Mouse (Mus musculus) heart, adult 2 months (tissue): ENCODE measurements at regions not wholly inside any gene's neighbourhood (a gene's known extent, or its start where the extent isn't known, plus 50 kb on each side); places are given as distances from the start of the nearest gene placed in this dataset.

ENCODE experiments used
- DNase-seq, 2 experiments: peaks; one replicate each; pipeline ENCODE4 v3.0.0; 2021
- H3K27ac ChIP-seq: fragments of 200-600 bp; 2 replicates; pipeline ENCODE4 v1.8.1; 2022
- H3K27me3 ChIP-seq: fragments of 200-500 bp; 2 replicates; pipeline ENCODE4 v1.6.1; 2012; ENCODE audit warnings: mild to moderate bottlenecking, low read length, inconsistent platforms, mixed read lengths; ENCODE audit not compliant: control insufficient read depth, insufficient read depth
- H3K36me3 ChIP-seq: fragments of 200-500 bp; 2 replicates; pipeline ENCODE4 v1.6.1; 2012; ENCODE audit warnings: low read length, inconsistent platforms; ENCODE audit not compliant: control insufficient read depth, insufficient read depth
- H3K4me1 ChIP-seq: fragments of 200-500 bp; 2 replicates; pipeline ENCODE4 v1.6.1; 2011; ENCODE audit warnings: low read length; ENCODE audit not compliant: control insufficient read depth, insufficient read depth
- H3K4me3 ChIP-seq: fragments of 200-600 bp; 2 replicates; pipeline ENCODE4 v1.8.1; 2022
- H3K79me2 ChIP-seq: fragments of 200-500 bp; replicated peaks from 2 replicates; pipeline ENCODE4 v1.6.1; 2012; ENCODE audit warnings: mild to moderate bottlenecking, inconsistent platforms, low read length, moderate library complexity, mixed read lengths; ENCODE audit not compliant: control insufficient read depth, insufficient read depth
- H3K9ac ChIP-seq: fragments of 200-500 bp; 2 replicates; pipeline ENCODE4 v1.6.1; 2012; ENCODE audit warnings: low read depth, mild to moderate bottlenecking, control low read depth, inconsistent platforms, low read length, mixed read lengths
- CTCF ChIP-seq: fragments of 200-600 bp; IDR thresholded peaks from 2 replicates; pipeline ENCODE4 v1.8.1; 2022; ENCODE audit warnings: antibody characterized with exemption, mild to moderate bottlenecking, moderate library complexity
- EP300 ChIP-seq: fragments of 200-500 bp; IDR thresholded peaks from 2 replicates; pipeline ENCODE4 v1.6.1; 2011; ENCODE audit warnings: low read depth, low read length, control low read depth; ENCODE audit not compliant: insufficient read depth
- POLR2A ChIP-seq: fragments of 200-500 bp; IDR thresholded peaks from 2 replicates; pipeline ENCODE4 v1.6.1; 2011; ENCODE audit warnings: mild to moderate bottlenecking, low read depth, low read length, control low read depth; ENCODE audit not compliant: insufficient read depth
- WGBS: fragments of 180-500 bp; shearing (Covaris S2); methylation state at CpG from one replicate; pipeline ENCODE4 v1.1.7; 2018; 5-methylcytosine and 5-hydroxymethylcytosine counted together
- intact Hi-C: fragments of 180-260 bp; cut with DNase I; formaldehyde crosslinking; loops from one replicate; pipeline ENCODE4 v1.15.1; 2025

DNA sequence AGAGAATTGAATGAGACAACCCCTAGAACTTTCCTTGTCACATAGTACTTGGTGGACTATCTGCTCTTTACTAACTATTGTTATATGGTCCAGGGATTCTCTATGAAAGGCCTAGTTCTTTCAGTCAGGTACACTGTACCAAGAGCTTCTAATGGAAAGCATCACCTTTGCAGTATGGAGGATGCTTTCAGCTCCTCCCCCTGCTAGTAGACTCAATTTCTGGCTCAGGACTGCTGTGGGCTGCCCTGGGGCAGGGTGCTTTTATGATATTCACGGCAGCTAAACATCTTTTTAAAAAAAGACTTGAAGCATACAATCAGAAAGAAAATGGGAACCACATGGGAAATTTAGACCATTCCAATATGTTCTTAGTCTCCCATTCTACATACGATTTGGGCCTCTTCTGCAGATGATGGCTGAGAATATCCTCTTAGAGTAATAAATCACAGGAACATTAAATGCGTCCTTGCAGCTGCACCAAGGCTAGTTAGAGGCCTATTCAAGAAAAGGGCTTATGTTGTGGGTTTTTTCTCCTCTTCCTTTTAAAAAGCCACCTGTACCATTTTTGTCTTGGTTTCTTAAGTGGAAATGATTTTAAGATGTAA, 61.7 kb upstream of the 6030498E09Rik start:
- no peak for DNase-seq
- no peak overlapping the region for H3K9ac ChIP-seq
- no peaks in the 10 kb centered on the region for H3K4me1 ChIP-seq
- no peak overlapping the region for H3K4me3 ChIP-seq
- no peak for TF ChIP-seq CTCF
- TF ChIP-seq POLR2A, result no peak
- no peak for TF ChIP-seq EP300
- WGBS, result 61% methylated on average over 3 of the region's 3 CpGs
- no peaks in the 10 kb centered on the region for H3K79me2 ChIP-seq
- no peaks in the 10 kb centered on the region for H3K36me3 ChIP-seq
- H3K27ac ChIP-seq, result no peak overlapping the region
- H3K27me3 ChIP-seq, result no peaks in the 10 kb centered on the region
- intact Hi-C loops, result no loop called here

- peak in 1 of 2 experiments; percentile 30 for DNase-seq
- H3K4me3 ChIP-seq, result no peak overlapping the region
- H3K79me2 ChIP-seq, result no peaks in the 10 kb centered on the region
- H3K9ac ChIP-seq, result no peak overlapping the region
- 33% methylated on average over 5 of the region's 5 CpGs for WGBS
- TF ChIP-seq CTCF (no peak), POLR2A (no peak), EP300 (no peak)
- no peaks in the 10 kb centered on the region for H3K4me1 ChIP-seq
- H3K36me3 ChIP-seq, result no peaks in the 10 kb centered on the region
- intact Hi-C loops, result no loop called here
- peak overlapping the region; percentile 15; the same call in 1 of the 2 replicates for H3K27ac ChIP-seq
- no peaks in the 10 kb centered on the region for H3K27me3 ChIP-seq
Measured at GRCm38 (mm10) chrX:38711442-38712258, 60.8 kb upstream of the 6030498E09Rik start.
